Mouse (Mus musculus): Measurements from ENCODE around the gene Tpst1. TPM values are rescaled to one million over a fixed set of nuclear protein-coding genes. Genes with fewer than 3 reads are reported as not detected.

Gene Tpst1
- 70.4 and 72.9 TPM in 2 replicates for polyA plus RNA-seq (2014; fragmentation: Nextera tagmentation; extraction: Ambion mirVana)

DNA sequence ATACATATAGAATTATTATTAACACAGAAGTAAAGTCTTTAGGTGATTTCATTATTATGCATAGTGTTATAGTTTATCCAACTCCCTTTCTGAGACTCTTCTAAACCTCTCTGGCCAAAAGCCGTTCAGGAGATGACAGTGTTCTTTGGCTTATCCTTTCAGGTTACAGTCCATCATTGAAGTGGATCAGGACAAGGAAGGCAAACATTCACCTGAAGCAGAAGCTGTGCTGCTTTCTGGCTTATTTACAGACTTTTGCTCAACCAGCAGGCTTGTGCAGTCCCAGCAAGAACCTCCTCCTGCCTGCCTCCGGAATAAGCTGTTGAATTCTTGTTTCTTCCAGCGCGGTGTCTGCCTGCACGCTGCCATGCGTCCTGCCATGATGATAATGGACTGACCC, at the start of gene Tpst1:
TSS of gene Tpst1 (plus strand) at position 301 of the 400 bp plus-strand sequence.
- Histone ChIP-seq H3K9me3 (replicated peaks; ENCODE audit: control insufficient read depth, low read length) (no peaks in the 10 kb centered on the region), H3K27ac (replicated peaks; ENCODE audit: low read depth, low read length) (no peak within 1 kb of the TSS), H3K4me2 (ENCODE audit: low read depth, low read length) (no peak within 1 kb of the TSS), H3K4me3 (ENCODE audit: low read depth, low read length) (no peak within 1 kb of the TSS), H3K9ac (replicated peaks; ENCODE audit: low read length) (no peak within 1 kb of the TSS), H3K4me1 (ENCODE audit: control insufficient read depth, insufficient read depth, low read length) (no peaks in the 10 kb centered on the region), H3K27me3 (ENCODE audit: control insufficient read depth, insufficient read depth, low read length) (no peaks in the 10 kb centered on the region), H3K36me3 (replicated peaks; ENCODE audit: control insufficient read depth, insufficient read depth, low read depth, low read length) (no peaks in the 10 kb centered on the region)
- DNase-seq (ENCODE audit: low spot score) (no peak), ATAC-seq (replicated peaks; ENCODE audit: insufficient number of reproducible peaks, low FRiP score, low TSS enrichment, low read depth) (no peak)
- 91% methylated on average over 6 of the region's 6 CpGs for WGBS

DNA sequence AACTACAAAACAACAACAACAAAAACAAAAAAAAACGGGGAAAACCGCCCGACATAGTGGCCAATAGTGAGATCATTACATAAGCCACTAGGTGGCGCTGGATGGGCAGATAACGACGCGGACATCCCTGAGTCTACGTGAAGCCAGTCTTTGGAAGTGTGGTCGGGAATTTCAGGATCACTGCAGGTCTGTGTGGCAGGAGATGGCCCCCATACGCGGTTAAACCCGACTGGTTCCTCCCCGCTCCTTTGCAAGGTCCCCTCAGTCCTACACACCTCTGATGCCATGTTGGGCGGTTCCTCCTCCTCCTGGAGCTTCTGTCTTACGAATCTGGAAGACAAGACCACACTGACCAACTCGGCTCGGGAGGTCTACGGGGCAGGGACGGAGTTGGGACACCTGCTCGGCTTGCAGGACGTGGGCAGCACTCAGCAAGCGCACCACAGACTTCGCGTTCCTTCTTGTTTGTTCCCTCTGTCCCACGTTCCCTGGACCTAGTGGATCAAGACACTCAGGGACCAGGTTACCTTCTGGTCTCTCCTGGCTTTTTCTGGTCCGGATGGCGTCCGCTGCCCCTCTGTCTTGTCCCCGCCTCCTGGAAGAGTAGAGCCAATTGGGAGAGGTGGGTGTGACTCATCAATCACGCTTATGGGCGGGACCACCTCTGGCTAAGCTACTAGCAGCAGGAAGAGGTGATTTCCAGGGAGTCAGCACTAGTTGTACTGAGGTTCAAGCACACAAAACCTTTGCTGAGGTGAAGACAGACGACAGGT, 49.2 kb upstream of the Tpst1 start:
- ATAC-seq (replicated peaks; ENCODE audit: insufficient number of reproducible peaks, low FRiP score, low TSS enrichment, low read depth) (peak; percentile 87), DNase-seq (ENCODE audit: low spot score) (peak; percentile 90)
- H3K27me3 ChIP-seq (ENCODE audit: control insufficient read depth, insufficient read depth, low read length), result no peaks in the 10 kb centered on the region
- peak overlapping the region; percentile 52 for H3K4me3 ChIP-seq (ENCODE audit: low read depth, low read length)
- WGBS, result under 1% methylated on average over 32 of the region's 32 CpGs
- H3K9me3 ChIP-seq (replicated peaks; ENCODE audit: control insufficient read depth, low read length), result no peaks in the 10 kb centered on the region
- no peaks in the 10 kb centered on the region for H3K36me3 ChIP-seq (replicated peaks; ENCODE audit: control insufficient read depth, insufficient read depth, low read depth, low read length)
- H3K4me2 ChIP-seq (ENCODE audit: low read depth, low read length), result peak overlapping the region; percentile 74
- H3K4me1 ChIP-seq (ENCODE audit: control insufficient read depth, insufficient read depth, low read length), result no peaks in the 10 kb centered on the region
- peak overlapping the region; percentile 54 for H3K9ac ChIP-seq (replicated peaks; ENCODE audit: low read length)
- H3K27ac ChIP-seq (replicated peaks; ENCODE audit: low read depth, low read length), result no peak overlapping the region

GRCm38 (mm10) chr5:130027134-130027533, 46.0 kb upstream of the Tpst1 start:
- Histone ChIP-seq H3K4me2 (ENCODE audit: low read depth, low read length) (no peak overlapping the region), H3K27ac (replicated peaks; ENCODE audit: low read depth, low read length) (no peak overlapping the region), H3K36me3 (replicated peaks; ENCODE audit: control insufficient read depth, insufficient read depth, low read depth, low read length) (no peaks in the 10 kb centered on the region), H3K4me1 (ENCODE audit: control insufficient read depth, insufficient read depth, low read length) (no peaks in the 10 kb centered on the region), H3K27me3 (ENCODE audit: control insufficient read depth, insufficient read depth, low read length) (no peaks in the 10 kb centered on the region), H3K4me3 (ENCODE audit: low read depth, low read length) (no peak overlapping the region), H3K9me3 (replicated peaks; ENCODE audit: control insufficient read depth, low read length) (no peaks in the 10 kb centered on the region), H3K9ac (replicated peaks; ENCODE audit: low read length) (no peak overlapping the region)
- DNase-seq (ENCODE audit: low spot score), result no peak
- WGBS, result 73% methylated on average over 5 of the region's 5 CpGs
- ATAC-seq (replicated peaks; ENCODE audit: insufficient number of reproducible peaks, low FRiP score, low TSS enrichment, low read depth), result no peak

- Histone ChIP-seq H3K36me3 (replicated peaks; ENCODE audit: control insufficient read depth, insufficient read depth, low read depth, low read length) (no peaks in the 10 kb centered on the region), H3K27ac (replicated peaks; ENCODE audit: low read depth, low read length) (no peak overlapping the region), H3K4me2 (ENCODE audit: low read depth, low read length) (no peak overlapping the region), H3K9ac (replicated peaks; ENCODE audit: low read length) (no peak overlapping the region), H3K9me3 (replicated peaks; ENCODE audit: control insufficient read depth, low read length) (no peaks in the 10 kb centered on the region), H3K4me1 (ENCODE audit: control insufficient read depth, insufficient read depth, low read length) (no peaks in the 10 kb centered on the region), H3K27me3 (ENCODE audit: control insufficient read depth, insufficient read depth, low read length) (no peaks in the 10 kb centered on the region), H3K4me3 (ENCODE audit: low read depth, low read length) (no peak overlapping the region)
- ATAC-seq (replicated peaks; ENCODE audit: insufficient number of reproducible peaks, low FRiP score, low TSS enrichment, low read depth), result no peak
- DNase-seq (ENCODE audit: low spot score), result no peak
- 82% methylated on average over 7 of the region's 7 CpGs for WGBS
These were observed 45.4 kb upstream of the Tpst1 start for GRCm38 (mm10) chr5:130027696-130028095.

- Histone ChIP-seq H3K9ac (replicated peaks; ENCODE audit: low read length) (peak within 1 kb of the TSS; percentile 78), H3K4me1 (ENCODE audit: control insufficient read depth, insufficient read depth, low read length) (no peaks in the 10 kb centered on the region), H3K4me3 (ENCODE audit: low read depth, low read length) (peak within 1 kb of the TSS; percentile 62), H3K4me2 (ENCODE audit: low read depth, low read length) (peak within 1 kb of the TSS; percentile 69), H3K36me3 (replicated peaks; ENCODE audit: control insufficient read depth, insufficient read depth, low read depth, low read length) (no peaks in the 10 kb centered on the region), H3K27me3 (ENCODE audit: control insufficient read depth, insufficient read depth, low read length) (no peaks in the 10 kb centered on the region), H3K9me3 (replicated peaks; ENCODE audit: control insufficient read depth, low read length) (no peaks in the 10 kb centered on the region), H3K27ac (replicated peaks; ENCODE audit: low read depth, low read length) (peak within 1 kb of the TSS; percentile 82)
- DNase-seq (ENCODE audit: low spot score), result peak; percentile 85
- ATAC-seq (replicated peaks; ENCODE audit: insufficient number of reproducible peaks, low FRiP score, low TSS enrichment, low read depth), result peak; percentile 72
- WGBS, result 2% methylated on average over 51 of the region's 51 CpGs
These were observed 43.8 kb upstream of the Tpst1 start, which contains the start of the genes Asl and Crcp for GRCm38 (mm10) chr5:130029142-130029897. TSS of gene Asl (minus strand) at chr5:130029247. TSS of gene Crcp (plus strand) at chr5:130029290.

DNA sequence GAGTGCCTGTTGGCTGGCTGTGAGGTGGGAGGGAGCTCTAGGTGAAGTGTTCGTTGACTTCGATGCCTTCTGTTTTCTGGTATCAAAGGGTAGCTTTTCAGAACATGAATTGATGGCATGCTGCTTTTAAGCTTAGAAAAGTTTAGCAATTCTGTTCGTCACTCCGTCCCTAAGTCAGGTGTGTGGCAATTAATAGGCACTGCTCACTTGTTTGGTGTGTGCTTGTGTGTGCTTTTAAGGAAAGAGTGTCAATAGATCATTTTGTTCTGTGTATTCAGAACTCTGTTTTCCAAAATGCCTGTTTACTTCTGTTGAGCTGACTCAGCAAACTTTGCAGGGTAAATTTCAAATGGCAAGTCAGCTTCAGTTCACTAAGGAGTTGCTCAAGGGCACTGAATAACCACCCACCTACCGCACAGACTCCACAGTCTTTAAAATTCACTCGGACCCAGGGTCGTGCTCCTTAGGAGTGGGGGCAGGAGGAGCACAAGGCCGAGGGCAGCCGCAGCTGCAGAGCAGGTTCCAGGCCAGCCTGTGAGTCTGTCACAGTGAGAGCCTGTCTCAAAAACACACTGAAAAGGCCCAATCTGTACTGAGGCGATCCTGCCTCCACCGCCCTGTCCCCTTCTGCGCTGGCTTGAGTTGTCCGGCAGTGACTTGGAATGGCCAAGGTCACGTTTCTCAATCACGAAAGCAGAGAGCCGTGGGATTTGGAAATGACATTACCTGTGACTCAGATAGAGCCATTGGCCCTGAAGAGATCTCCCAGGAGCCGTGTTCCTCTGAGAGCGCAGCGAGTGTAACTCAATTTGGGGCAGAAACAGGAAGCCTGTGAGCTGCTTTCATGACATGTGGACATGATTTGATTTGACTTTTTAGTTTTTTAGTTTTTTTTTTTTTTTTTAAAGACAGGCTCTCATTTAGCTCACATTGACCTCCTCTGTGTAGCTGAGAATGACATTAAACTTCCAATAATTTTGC, 41.4 kb upstream of the Tpst1 start:
- H3K4me1 ChIP-seq (ENCODE audit: control insufficient read depth, insufficient read depth, low read length), result no peaks in the 10 kb centered on the region
- no peak overlapping the region for H3K27ac ChIP-seq (replicated peaks; ENCODE audit: low read depth, low read length)
- DNase-seq (ENCODE audit: low spot score) (no peak), ATAC-seq (replicated peaks; ENCODE audit: insufficient number of reproducible peaks, low FRiP score, low TSS enrichment, low read depth) (no peak)
- no peak overlapping the region for H3K4me3 ChIP-seq (ENCODE audit: low read depth, low read length)
- no peak overlapping the region for H3K4me2 ChIP-seq (ENCODE audit: low read depth, low read length)
- H3K9ac ChIP-seq (replicated peaks; ENCODE audit: low read length), result no peak overlapping the region
- no peaks in the 10 kb centered on the region for H3K27me3 ChIP-seq (ENCODE audit: control insufficient read depth, insufficient read depth, low read length)
- 91% methylated on average over 19 of the region's 19 CpGs for WGBS
- no peaks in the 10 kb centered on the region for H3K36me3 ChIP-seq (replicated peaks; ENCODE audit: control insufficient read depth, insufficient read depth, low read depth, low read length)
- no peaks in the 10 kb centered on the region for H3K9me3 ChIP-seq (replicated peaks; ENCODE audit: control insufficient read depth, low read length)

- DNase-seq (ENCODE audit: low spot score), result no peak
- H3K27me3 ChIP-seq (ENCODE audit: control insufficient read depth, insufficient read depth, low read length), result no peaks in the 10 kb centered on the region
- H3K36me3 ChIP-seq (replicated peaks; ENCODE audit: control insufficient read depth, insufficient read depth, low read depth, low read length), result no peaks in the 10 kb centered on the region
- no peak overlapping the region for H3K4me2 ChIP-seq (ENCODE audit: low read depth, low read length)
- H3K27ac ChIP-seq (replicated peaks; ENCODE audit: low read depth, low read length), result no peak overlapping the region
- H3K4me3 ChIP-seq (ENCODE audit: low read depth, low read length), result no peak overlapping the region
- H3K9me3 ChIP-seq (replicated peaks; ENCODE audit: control insufficient read depth, low read length), result no peaks in the 10 kb centered on the region
- no peak overlapping the region for H3K9ac ChIP-seq (replicated peaks; ENCODE audit: low read length)
- H3K4me1 ChIP-seq (ENCODE audit: control insufficient read depth, insufficient read depth, low read length), result no peaks in the 10 kb centered on the region
- ATAC-seq (replicated peaks; ENCODE audit: insufficient number of reproducible peaks, low FRiP score, low TSS enrichment, low read depth), result no peak
- 89% methylated on average over 2 of the region's 2 CpGs for WGBS
These were observed 39.3 kb upstream of the Tpst1 start for GRCm38 (mm10) chr5:130033869-130034268.
